Mouse (Mus musculus) embryonic fibroblast, embryonic 13.5 days (primary cell): ENCODE results near the gene Sf3a2.

Experiments
- CTCF ChIP-seq: IDR thresholded peaks from 2 replicates; pipeline ENCODE4 v1.5.1; 2011; ENCODE audit warnings: mild to moderate bottlenecking, control low read depth, low read length, moderate library complexity, borderline replicate concordance; ENCODE audit not compliant: insufficient read depth
- POLR2A ChIP-seq: IDR thresholded peaks from 2 replicates; pipeline ENCODE4 v1.6.1; 2011; ENCODE audit warnings: low read depth, mild to moderate bottlenecking, control low read depth, low read length, moderate library complexity

DNA sequence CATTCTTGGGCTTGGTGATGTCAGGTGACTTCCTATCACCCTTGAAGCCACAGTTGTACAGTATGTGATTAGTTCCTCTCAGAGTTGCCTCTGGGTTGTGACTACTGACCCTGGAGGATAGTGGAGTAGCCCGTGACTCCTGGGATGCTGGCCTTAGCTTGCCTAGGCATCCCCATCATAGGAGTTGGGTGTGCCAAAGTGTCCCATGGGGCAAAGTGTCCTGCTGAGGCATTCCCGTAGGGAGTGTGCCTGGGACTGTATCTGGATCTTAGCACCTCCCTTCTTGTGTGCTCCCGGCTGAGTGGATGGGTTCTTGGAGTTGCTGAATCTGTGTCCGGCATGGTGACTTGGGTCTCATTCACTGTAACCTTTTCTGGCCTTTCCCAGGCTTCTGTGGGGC, 23.0 kb upstream of the Sf3a2 start:
- no peak for TF ChIP-seq CTCF
- no peak for TF ChIP-seq POLR2A
